Mouse (Mus musculus) ES-Bruce4 (cell line): ENCODE data around the gene Selenof. TPM values are rescaled to one million over a fixed set of nuclear protein-coding genes. Genes with fewer than 3 reads are reported as not detected.

Source experiments
- H3K27ac ChIP-seq: 2 replicates; pipeline ENCODE4 v1.5.1; 2012; ENCODE audit warnings: low read length, inconsistent platforms; ENCODE audit not compliant: insufficient read depth
- H3K27me3 ChIP-seq: 2 replicates; pipeline ENCODE4 v1.6.1; 2012; ENCODE audit warnings: mild to moderate bottlenecking, low read length, inconsistent platforms; ENCODE audit not compliant: control insufficient read depth, poor library complexity, insufficient read depth, severe bottlenecking
- H3K36me3 ChIP-seq: 2 replicates; pipeline ENCODE4 v1.6.1; 2012; ENCODE audit warnings: inconsistent platforms, mild to moderate bottlenecking, low read length, moderate library complexity; ENCODE audit not compliant: control insufficient read depth, poor library complexity, insufficient read depth, severe bottlenecking
- H3K4me1 ChIP-seq: one replicate; pipeline ENCODE4 v1.8.1; 2011; ENCODE audit warnings: low read length; ENCODE audit not compliant: control insufficient read depth, insufficient read depth
- H3K4me3 ChIP-seq: 2 replicates; pipeline ENCODE4 v1.5.1; 2011; ENCODE audit warnings: low read depth, mild to moderate bottlenecking, low read length
- H3K9ac ChIP-seq: 2 replicates; pipeline ENCODE4 v1.6.1; 2012; ENCODE audit warnings: low read depth, mild to moderate bottlenecking, inconsistent platforms; ENCODE audit not compliant: poor library complexity, severe bottlenecking
- H3K9me3 ChIP-seq: replicated peaks from 2 replicates; pipeline ENCODE4 v1.6.1; 2012; ENCODE audit warnings: mild to moderate bottlenecking, low read length, inconsistent platforms; ENCODE audit not compliant: control insufficient read depth, poor library complexity, insufficient read depth, severe bottlenecking
- CTCF ChIP-seq: IDR thresholded peaks from one replicate; pipeline ENCODE4 v1.8.1; 2011; ENCODE audit warnings: low read depth, low read length
- EP300 ChIP-seq: IDR thresholded peaks from 2 replicates; pipeline ENCODE4 v1.6.1; 2011; ENCODE audit warnings: low read depth, low read length; ENCODE audit not compliant: insufficient read depth
- POLR2A ChIP-seq: IDR thresholded peaks from one replicate; pipeline ENCODE4 v1.8.1; 2011; ENCODE audit warnings: low read length; ENCODE audit not compliant: insufficient read depth
- polyA plus RNA-seq: library from polyadenylated mRNA; stranded (reverse); fragments of >200 nt; gene quantifications from 2 replicates; pipeline ENCODE4 v1.2.4, GENCODE M21; 2011; ENCODE audit warnings: low read depth; ENCODE audit not compliant: missing spikeins, insufficient read depth, insufficient read length

Gene Selenof
- polyA plus RNA-seq, 1 experiment: 227 TPM

DNA sequence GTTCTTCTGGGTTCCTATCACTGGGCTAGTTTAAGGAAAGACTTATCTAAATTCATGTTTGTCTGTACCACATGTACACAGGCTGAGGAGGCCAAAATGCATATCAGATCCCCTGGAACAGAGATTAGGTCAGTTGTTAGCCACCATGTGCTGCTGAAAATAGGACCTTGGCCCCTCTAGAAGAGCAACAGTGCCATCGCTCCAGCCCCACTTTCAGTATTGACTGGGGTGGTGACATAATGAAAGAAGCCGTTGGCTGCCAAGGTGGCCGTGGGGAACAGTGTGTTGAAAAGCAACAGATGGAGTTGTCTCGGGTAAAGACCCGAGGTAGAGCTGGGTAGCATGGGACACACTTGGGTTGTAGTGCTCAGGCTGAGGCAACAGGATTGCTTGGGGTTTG is 9.7 kb downstream of the Selenof start:
- H3K9me3 ChIP-seq: no peaks in the 10 kb centered on the region
- no peak overlapping the region for H3K4me3 ChIP-seq
- no peaks in the 10 kb centered on the region for H3K4me1 ChIP-seq
- H3K27me3 ChIP-seq: no peaks in the 10 kb centered on the region
- TF ChIP-seq CTCF: no peak
- H3K9ac ChIP-seq: no peak overlapping the region
- H3K36me3 ChIP-seq: peaks cover 31% of the 10 kb centered on the region
- H3K27ac ChIP-seq: no peak overlapping the region

DNA sequence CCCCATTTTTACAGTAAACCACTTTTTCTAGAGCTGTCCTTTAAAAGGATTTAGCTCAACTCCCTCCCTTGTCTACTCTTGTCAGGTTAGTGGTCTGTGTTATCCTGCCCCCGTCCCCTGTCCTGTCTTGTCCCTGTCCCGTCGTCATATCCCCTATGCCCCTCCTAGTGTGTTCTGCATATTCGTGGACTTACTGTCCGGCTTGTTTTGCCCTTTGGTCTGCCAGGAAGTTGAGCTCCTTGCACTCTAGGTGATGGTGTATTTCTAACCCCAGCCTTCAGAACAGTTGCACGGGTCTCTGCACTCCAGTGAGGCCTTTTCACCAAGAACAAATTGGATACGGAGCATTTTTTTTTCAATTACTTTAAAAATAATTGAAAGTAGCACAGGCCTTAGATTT is 10.2 kb downstream of the Selenof start:
- no peaks in the 10 kb centered on the region for H3K27me3 ChIP-seq
- H3K9ac ChIP-seq: no peak overlapping the region
- H3K4me1 ChIP-seq: no peaks in the 10 kb centered on the region
- H3K27ac ChIP-seq: no peak overlapping the region
- H3K36me3 ChIP-seq: peaks cover 31% of the 10 kb centered on the region
- no peak for TF ChIP-seq POLR2A
- TF ChIP-seq EP300: no peak
- no peak for TF ChIP-seq CTCF
- no peak overlapping the region for H3K4me3 ChIP-seq
- no peaks in the 10 kb centered on the region for H3K9me3 ChIP-seq

DNA sequence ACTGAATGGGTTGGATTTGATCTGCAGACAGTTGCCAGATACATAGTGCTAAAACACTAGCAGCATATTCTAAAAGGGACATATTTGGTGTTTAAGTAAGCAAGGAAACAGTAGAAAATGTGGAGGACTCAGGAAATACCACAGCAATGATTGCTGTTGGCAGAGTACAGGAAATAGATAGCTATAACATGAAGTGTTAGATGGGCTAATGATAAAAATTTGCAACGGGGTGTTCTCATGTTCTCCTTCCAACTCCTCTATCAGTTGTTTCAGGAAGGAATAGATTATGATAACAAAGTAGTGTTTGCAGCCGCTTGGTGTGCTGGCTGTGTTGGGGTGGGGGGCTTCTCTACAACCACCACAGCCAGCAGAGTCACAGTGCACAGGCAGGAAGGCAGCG is 11.7 kb downstream of the Selenof start:
- Histone ChIP-seq H3K4me1 (no peaks in the 10 kb centered on the region), H3K27ac (no peak overlapping the region), H3K36me3 (peaks cover 27% of the 10 kb centered on the region), H3K4me3 (no peak overlapping the region), H3K9me3 (no peaks in the 10 kb centered on the region), H3K9ac (no peak overlapping the region), H3K27me3 (no peaks in the 10 kb centered on the region)
- TF ChIP-seq POLR2A (no peak), CTCF (no peak), EP300 (no peak)

DNA sequence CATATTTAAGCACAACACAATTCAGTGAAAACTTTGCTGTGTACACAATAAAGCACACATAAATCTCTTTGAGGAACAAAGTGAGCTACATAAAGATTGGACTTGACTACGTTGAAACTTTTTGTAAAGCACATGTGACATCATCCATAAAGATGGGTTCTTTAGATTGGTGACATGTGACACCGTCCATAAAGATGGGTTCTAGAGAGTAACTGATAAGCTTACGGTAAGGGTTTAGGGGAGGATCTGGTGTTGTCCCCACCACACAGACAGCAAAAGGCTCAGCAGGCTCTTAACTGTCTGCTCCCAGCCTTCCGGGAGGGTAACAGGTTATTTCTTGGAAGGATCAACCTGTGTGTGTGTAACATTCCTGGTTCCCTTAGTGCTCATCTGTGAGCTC is 12.2 kb downstream of the Selenof start:
- no peak for TF ChIP-seq CTCF
- no peak for TF ChIP-seq POLR2A
- no peak for TF ChIP-seq EP300
- H3K27me3 ChIP-seq: no peaks in the 10 kb centered on the region
- H3K4me3 ChIP-seq: no peak overlapping the region
- H3K27ac ChIP-seq: no peak overlapping the region
- H3K4me1 ChIP-seq: no peaks in the 10 kb centered on the region
- peaks cover 28% of the 10 kb centered on the region for H3K36me3 ChIP-seq
- no peak overlapping the region for H3K9ac ChIP-seq
- H3K9me3 ChIP-seq: no peaks in the 10 kb centered on the region

DNA sequence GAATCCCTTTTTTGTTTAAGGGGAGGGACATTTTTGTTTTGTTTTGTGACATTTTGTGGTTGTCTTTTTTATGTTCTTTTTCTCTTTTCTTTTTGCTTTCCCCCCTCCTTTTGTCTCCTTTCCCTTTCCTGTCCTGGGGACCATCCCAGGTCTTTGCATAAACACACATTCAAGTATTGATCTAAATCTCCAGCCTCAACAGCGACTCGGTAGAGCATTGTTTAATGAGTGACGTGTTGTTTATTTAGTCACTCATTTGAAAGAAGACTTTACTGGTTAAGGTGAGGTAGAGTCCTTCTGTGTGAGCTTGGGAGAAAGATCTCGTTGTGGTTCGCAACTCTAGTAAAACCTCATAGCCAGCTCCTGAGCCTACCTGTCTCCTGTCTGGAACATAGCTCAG is 13.7 kb downstream of the Selenof start:
- Histone ChIP-seq H3K9me3 (no peaks in the 10 kb centered on the region), H3K36me3 (peaks cover 14% of the 10 kb centered on the region), H3K9ac (no peak overlapping the region), H3K27ac (no peak overlapping the region), H3K27me3 (no peaks in the 10 kb centered on the region), H3K4me1 (no peaks in the 10 kb centered on the region), H3K4me3 (no peak overlapping the region)
- TF ChIP-seq POLR2A (no peak), EP300 (no peak), CTCF (no peak)

DNA sequence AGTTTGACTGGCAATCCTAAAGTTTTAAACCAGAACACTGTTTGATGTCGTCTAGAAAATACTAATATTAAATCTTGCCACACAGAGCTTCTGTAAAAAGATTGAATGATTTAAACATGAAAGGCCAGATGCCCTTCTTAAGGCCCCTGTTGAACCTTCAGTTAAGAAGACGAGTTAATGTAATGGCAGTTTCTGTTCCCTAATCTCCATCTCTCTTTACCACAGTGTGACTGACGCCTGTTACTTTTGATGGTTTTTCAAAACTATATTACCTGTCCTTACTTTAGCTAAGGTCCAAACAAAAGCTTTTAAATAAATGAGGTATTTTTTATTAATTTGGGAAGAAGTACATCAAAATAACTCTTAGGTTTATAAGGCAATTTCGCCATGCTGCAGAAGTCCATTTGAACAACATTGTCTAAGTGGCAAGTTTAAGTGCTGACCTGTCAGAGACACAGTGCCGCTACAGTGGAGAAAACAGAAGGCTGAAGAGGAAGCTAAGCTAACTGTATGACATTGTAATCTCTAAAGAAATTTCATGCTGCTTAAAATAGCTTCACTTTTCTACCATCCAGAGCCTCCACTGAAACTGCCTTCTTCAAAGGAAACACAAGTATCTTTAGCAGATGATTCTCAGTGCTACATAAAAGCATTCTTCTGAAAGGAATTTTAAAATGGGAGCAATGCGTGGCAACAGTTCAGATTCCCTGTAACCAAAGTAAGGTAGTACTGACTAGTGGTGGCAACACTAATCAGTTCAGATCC is 14.9 kb downstream of the Selenof start:
- peaks cover 11% of the 10 kb centered on the region for H3K36me3 ChIP-seq

More for the DNA sequence above, 14.9 kb downstream of the Selenof start:
- no peak overlapping the region for H3K4me3 ChIP-seq
- TF ChIP-seq POLR2A (no peak), CTCF (no peak), EP300 (no peak)
- H3K9me3 ChIP-seq: no peaks in the 10 kb centered on the region
- no peaks in the 10 kb centered on the region for H3K27me3 ChIP-seq
- H3K9ac ChIP-seq: no peak overlapping the region
- no peak overlapping the region for H3K27ac ChIP-seq
- no peaks in the 10 kb centered on the region for H3K4me1 ChIP-seq
